Mouse (Mus musculus): ENCODE data around the gene Ltv1. TPM values are rescaled to one million over a fixed set of nuclear protein-coding genes. Genes with fewer than 3 reads are reported as not detected.
"Not testable (repeated sequence)": the region's sequence is repeated elsewhere in the genome, so short reads cannot be mapped to it uniquely, and the experiment has no call there.

Ltv1 gene
- polyA plus RNA-seq, 1 experiment from 2014 or later: 74.0 TPM

DNA sequence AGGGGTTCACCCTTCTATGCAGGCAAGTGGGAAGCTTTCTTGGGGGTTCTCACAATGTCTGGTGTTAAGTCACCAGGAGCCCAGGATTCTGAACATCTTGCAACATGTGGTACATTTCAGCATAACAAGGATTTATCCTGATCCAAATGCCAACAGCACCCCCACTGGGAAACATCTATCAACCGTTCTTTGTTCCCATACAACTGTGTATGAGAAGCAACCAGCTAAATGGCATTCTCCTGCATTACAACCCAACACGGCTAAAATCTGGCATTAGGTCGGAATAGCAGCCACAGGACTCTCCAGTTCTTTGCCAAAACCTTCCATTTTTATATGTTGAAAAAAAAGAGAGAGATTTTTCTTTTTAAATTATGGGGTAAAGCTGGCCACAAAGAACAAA lies 16.5 kb upstream of the Ltv1 start:
- no peaks in the 10 kb centered on the region for H3K27me3 ChIP-seq (ENCODE audit: control insufficient read depth, insufficient read depth, low read length)
- WGBS: 66% methylated on average over 3 of the region's 3 CpGs
- no peak for DNase-seq (ENCODE audit: low spot score)
- peaks cover 3% of the 10 kb centered on the region; the same call in 1 of the 2 replicates for H3K4me1 ChIP-seq (replicated peaks; ENCODE audit: control insufficient read depth, insufficient read depth, low read length)
- no peak overlapping the region for H3K9ac ChIP-seq (ENCODE audit: low read length)
- no peaks in the 10 kb centered on the region for H3K36me3 ChIP-seq (ENCODE audit: control insufficient read depth, insufficient read depth, low read length)
- no peaks in the 10 kb centered on the region for H3K9me3 ChIP-seq (ENCODE audit: control insufficient read depth, low read length)
- no peak overlapping the region for H3K27ac ChIP-seq (ENCODE audit: low read depth, low read length)
- no peak overlapping the region for H3K4me3 ChIP-seq (ENCODE audit: low read depth, low read length)
- H3K4me2 ChIP-seq (ENCODE audit: low read depth, low read length, severe bottlenecking): no peak overlapping the region
- no peak for ATAC-seq (replicated peaks; ENCODE audit: low FRiP score)

- WGBS: 89% methylated on average over 4 of the region's 4 CpGs
- Histone ChIP-seq H3K27me3 (ENCODE audit: control insufficient read depth, insufficient read depth, low read length) (no peaks in the 10 kb centered on the region), H3K9me3 (ENCODE audit: control insufficient read depth, low read length) (no peaks in the 10 kb centered on the region; the same call in 1 of the 2 replicates), H3K4me3 (ENCODE audit: low read depth, low read length) (no peak overlapping the region), H3K9ac (ENCODE audit: low read length) (no peak overlapping the region), H3K4me2 (ENCODE audit: low read depth, low read length, severe bottlenecking) (no peak overlapping the region), H3K36me3 (ENCODE audit: control insufficient read depth, insufficient read depth, low read length) (no peaks in the 10 kb centered on the region), H3K27ac (ENCODE audit: low read depth, low read length) (no peak overlapping the region), H3K4me1 (replicated peaks; ENCODE audit: control insufficient read depth, insufficient read depth, low read length) (peaks cover 3% of the 10 kb centered on the region; the same call in 1 of the 2 replicates)
- DNase-seq (ENCODE audit: low spot score) (no peak), ATAC-seq (replicated peaks; ENCODE audit: low FRiP score) (no peak)
Measured at GRCm38 (mm10) chr10:13209061-13209460, 16.1 kb upstream of the Ltv1 start.

DNA sequence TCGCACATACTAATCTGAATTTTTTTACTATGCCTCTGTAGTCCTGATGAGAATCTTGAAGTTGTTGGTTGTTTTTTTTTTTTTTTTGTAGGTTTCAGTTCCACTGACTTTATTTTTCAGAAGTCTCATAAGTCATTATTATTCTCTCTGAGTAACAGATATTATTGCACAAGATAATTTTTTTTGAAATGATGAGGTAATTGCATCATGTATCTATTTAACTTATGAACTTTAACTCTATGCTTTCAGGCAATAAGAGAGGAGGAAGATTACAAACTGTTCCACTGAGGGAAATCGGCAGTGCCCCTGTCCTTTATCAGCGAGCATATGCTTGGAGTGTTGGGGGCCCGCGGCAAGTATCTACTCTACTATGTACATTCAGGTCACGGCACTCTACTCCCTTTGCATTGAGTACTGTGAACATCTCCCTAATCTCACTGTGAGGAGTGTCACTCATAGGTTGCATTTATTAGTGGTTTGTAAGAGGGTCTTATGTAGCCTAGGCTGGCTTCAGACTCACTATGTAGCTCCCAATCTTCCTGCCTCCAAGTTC lies 8.8 kb upstream of the Ltv1 start:
- Histone ChIP-seq H3K4me2 (ENCODE audit: low read depth, low read length, severe bottlenecking) (no peak overlapping the region), H3K4me3 (ENCODE audit: low read depth, low read length) (no peak overlapping the region), H3K4me1 (replicated peaks; ENCODE audit: control insufficient read depth, insufficient read depth, low read length) (no peaks in the 10 kb centered on the region), H3K9me3 (ENCODE audit: control insufficient read depth, low read length) (no peaks in the 10 kb centered on the region; the same call in 1 of the 2 replicates), H3K27ac (ENCODE audit: low read depth, low read length) (no peak overlapping the region), H3K27me3 (ENCODE audit: control insufficient read depth, insufficient read depth, low read length) (no peaks in the 10 kb centered on the region), H3K9ac (ENCODE audit: low read length) (no peak overlapping the region), H3K36me3 (ENCODE audit: control insufficient read depth, insufficient read depth, low read length) (no peaks in the 10 kb centered on the region)
- no peak for DNase-seq (ENCODE audit: low spot score)
- WGBS: 98% methylated on average over 6 of the region's 6 CpGs
- no peak for ATAC-seq (replicated peaks; ENCODE audit: low FRiP score)

DNA sequence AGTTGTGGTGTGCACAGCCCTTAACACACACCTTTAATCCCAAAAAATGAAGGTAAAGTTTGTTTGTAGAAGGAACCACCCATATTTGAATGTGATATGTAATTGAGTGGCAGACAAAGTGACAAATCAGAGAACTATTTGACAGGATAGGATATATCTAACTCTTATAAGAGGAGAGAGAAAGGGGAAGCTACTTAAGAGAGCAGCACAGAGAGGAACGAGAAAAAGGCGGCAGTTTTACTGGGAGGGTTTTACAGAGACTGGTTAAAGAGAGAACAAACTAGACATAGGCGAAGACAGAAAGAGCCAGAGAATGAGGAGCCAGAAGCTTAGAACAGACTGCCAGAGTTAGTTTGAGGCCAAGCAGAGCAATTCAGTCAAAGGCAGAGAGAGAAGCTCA lies 7.9 kb upstream of the Ltv1 start:
- DNase-seq (ENCODE audit: low spot score): no peak
- WGBS: 95% methylated on average over 3 of the region's 3 CpGs
- Histone ChIP-seq H3K4me3 (ENCODE audit: low read depth, low read length) (no peak overlapping the region), H3K36me3 (ENCODE audit: control insufficient read depth, insufficient read depth, low read length) (no peaks in the 10 kb centered on the region), H3K27me3 (ENCODE audit: control insufficient read depth, insufficient read depth, low read length) (no peaks in the 10 kb centered on the region), H3K9ac (ENCODE audit: low read length) (no peak overlapping the region), H3K4me1 (replicated peaks; ENCODE audit: control insufficient read depth, insufficient read depth, low read length) (no peaks in the 10 kb centered on the region), H3K9me3 (ENCODE audit: control insufficient read depth, low read length) (no peaks in the 10 kb centered on the region; the same call in 1 of the 2 replicates), H3K27ac (ENCODE audit: low read depth, low read length) (no peak overlapping the region), H3K4me2 (ENCODE audit: low read depth, low read length, severe bottlenecking) (no peak overlapping the region)
- no peak for ATAC-seq (replicated peaks; ENCODE audit: low FRiP score)

DNA sequence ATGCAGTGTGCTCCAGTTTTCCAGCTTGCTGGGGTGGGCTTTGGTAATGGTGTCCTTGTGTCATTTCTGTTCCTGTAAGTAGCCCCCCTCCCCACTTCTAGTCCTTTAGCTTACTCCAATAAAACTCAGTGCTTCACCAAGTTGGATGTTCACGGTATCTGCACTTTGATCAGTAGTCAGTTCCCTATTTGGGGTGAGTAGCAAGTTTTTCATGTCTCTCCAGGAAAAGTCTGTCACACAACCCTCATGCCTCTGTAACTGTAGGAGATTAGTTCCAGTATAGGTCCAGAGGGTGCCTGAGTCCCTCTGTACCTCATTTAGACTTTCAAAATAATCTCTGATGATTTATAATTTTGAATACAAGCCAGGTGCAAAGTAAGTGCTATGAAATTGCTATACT lies 6.3 kb upstream of the Ltv1 start:
- no peak for ATAC-seq (replicated peaks; ENCODE audit: low FRiP score)
- WGBS: 91% methylated on average over 1 of the region's 1 CpGs

DNA sequence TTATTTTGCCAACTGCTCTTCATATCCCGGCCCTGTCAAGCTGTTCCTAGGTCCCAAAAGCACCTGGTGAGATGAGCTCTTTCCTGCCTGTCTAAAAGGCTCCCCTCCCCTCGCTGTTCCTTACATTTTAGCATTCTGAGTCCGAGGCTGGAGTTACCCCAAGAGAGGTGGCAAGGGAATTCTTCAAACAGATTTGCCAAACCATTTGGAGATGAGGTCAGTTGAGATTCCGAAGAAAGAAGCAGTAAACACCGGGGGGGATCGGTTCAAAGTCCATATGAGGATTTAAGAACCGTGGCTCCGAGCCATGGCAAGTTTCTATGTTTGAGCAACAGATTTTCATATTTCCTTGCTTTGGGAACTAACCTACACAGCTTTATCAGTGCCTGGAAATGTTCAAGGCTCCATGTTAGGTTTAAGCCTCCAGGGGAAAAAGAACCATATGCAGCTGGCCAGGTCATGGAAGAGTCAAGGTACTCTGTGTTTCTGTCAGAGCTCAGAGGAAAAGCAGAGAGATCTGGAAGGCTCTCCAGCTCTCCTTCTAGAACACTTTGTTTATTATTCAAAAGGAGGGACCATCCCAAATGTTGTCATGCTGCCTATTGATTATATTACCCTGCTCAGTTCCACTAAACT lies 4.0 kb upstream of the Ltv1 start:
- Histone ChIP-seq H3K27ac (ENCODE audit: low read depth, low read length) (no peak overlapping the region), H3K4me3 (ENCODE audit: low read depth, low read length) (no peak overlapping the region), H3K4me2 (ENCODE audit: low read depth, low read length, severe bottlenecking) (no peak overlapping the region), H3K9me3 (ENCODE audit: control insufficient read depth, low read length) (no peaks in the 10 kb centered on the region), H3K27me3 (ENCODE audit: control insufficient read depth, insufficient read depth, low read length) (no peaks in the 10 kb centered on the region), H3K36me3 (ENCODE audit: control insufficient read depth, insufficient read depth, low read length) (no peaks in the 10 kb centered on the region), H3K4me1 (replicated peaks; ENCODE audit: control insufficient read depth, insufficient read depth, low read length) (peaks cover 5% of the 10 kb centered on the region; the same call in 1 of the 2 replicates), H3K9ac (ENCODE audit: low read length) (no peak overlapping the region)
- WGBS: 85% methylated on average over 8 of the region's 8 CpGs
- DNase-seq (ENCODE audit: low spot score) (no peak), ATAC-seq (replicated peaks; ENCODE audit: low FRiP score) (no peak)

More for the DNA sequence above, 6.3 kb upstream of the Ltv1 start:
- H3K4me1 ChIP-seq (replicated peaks; ENCODE audit: control insufficient read depth, insufficient read depth, low read length): no peaks in the 10 kb centered on the region
- H3K36me3 ChIP-seq (ENCODE audit: control insufficient read depth, insufficient read depth, low read length): no peaks in the 10 kb centered on the region
- no peaks in the 10 kb centered on the region for H3K27me3 ChIP-seq (ENCODE audit: control insufficient read depth, insufficient read depth, low read length)
- no peak for DNase-seq (ENCODE audit: low spot score)
- H3K9ac ChIP-seq (ENCODE audit: low read length): no peak overlapping the region
- no peak overlapping the region for H3K4me3 ChIP-seq (ENCODE audit: low read depth, low read length)
- no peak overlapping the region for H3K4me2 ChIP-seq (ENCODE audit: low read depth, low read length, severe bottlenecking)
- H3K27ac ChIP-seq (ENCODE audit: low read depth, low read length): no peak overlapping the region
- no peaks in the 10 kb centered on the region; the same call in 1 of the 2 replicates for H3K9me3 ChIP-seq (ENCODE audit: control insufficient read depth, low read length)

DNA sequence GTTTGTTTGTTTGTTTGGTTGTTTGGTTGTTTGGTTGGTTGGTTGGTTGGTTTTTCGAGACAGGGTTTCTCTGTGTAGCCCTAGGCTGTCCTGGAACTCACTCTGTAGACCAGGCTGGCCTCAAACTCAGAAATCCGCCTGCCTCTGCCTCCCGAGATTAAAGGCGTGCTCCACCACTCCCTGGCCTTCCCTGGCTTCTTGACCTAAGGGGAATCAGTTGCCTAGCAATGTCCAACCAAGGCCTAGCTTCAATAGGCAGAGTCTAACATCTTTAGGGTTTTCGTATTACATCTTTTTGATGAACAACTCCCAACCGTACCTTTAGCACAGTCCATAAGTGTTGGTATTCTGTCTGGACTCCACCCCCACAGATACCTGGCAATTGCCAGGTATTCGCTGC lies 528 bp upstream of the Ltv1 start:
- not testable (repeated sequence) for H3K9me3 ChIP-seq (ENCODE audit: control insufficient read depth, low read length); H3K9ac ChIP-seq (ENCODE audit: low read length); DNase-seq (ENCODE audit: low spot score); H3K27me3 ChIP-seq (ENCODE audit: control insufficient read depth, insufficient read depth, low read length); H3K4me1 ChIP-seq (replicated peaks; ENCODE audit: control insufficient read depth, insufficient read depth, low read length); H3K27ac ChIP-seq (ENCODE audit: low read depth, low read length); H3K4me3 ChIP-seq (ENCODE audit: low read depth, low read length); H3K36me3 ChIP-seq (ENCODE audit: control insufficient read depth, insufficient read depth, low read length)
- peak overlapping the region; percentile 71; the same call in 1 of the 2 replicates for H3K4me2 ChIP-seq (ENCODE audit: low read depth, low read length, severe bottlenecking)
- peak; percentile 6; the same call in 1 of the 2 replicates for ATAC-seq (replicated peaks; ENCODE audit: low FRiP score)
- 86% methylated on average over 7 of the region's 7 CpGs for WGBS

DNA sequence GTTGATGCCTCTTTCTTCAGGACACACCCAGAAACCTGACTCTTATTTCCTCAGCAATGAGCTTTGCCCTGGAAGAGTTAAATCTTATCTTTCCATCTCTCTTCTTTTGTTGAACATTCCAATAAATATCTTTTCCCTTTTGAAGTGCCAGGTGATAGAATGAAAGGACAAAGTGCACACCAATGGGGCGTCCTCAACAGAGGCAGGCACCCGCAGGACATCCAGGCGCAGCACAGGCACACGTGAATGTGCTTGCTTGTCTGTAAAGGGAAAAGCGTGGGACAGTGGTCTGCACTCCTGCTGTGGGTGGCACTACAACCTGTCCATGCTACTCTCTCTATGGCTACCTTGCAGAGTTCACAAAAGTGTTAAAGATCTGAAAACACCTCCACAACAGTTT lies 3.1 kb downstream of the Ltv1 start:
- Histone ChIP-seq H3K9ac (ENCODE audit: low read length) (no peak overlapping the region), H3K27me3 (ENCODE audit: control insufficient read depth, insufficient read depth, low read length) (no peaks in the 10 kb centered on the region), H3K4me1 (replicated peaks; ENCODE audit: control insufficient read depth, insufficient read depth, low read length) (peaks cover 9% of the 10 kb centered on the region; the same call in 1 of the 2 replicates), H3K27ac (ENCODE audit: low read depth, low read length) (no peak overlapping the region), H3K36me3 (ENCODE audit: control insufficient read depth, insufficient read depth, low read length) (no peaks in the 10 kb centered on the region; the same call in 1 of the 2 replicates), H3K4me2 (ENCODE audit: low read depth, low read length, severe bottlenecking) (no peak overlapping the region), H3K9me3 (ENCODE audit: control insufficient read depth, low read length) (no peaks in the 10 kb centered on the region), H3K4me3 (ENCODE audit: low read depth, low read length) (no peak overlapping the region)
- no peak for DNase-seq (ENCODE audit: low spot score)
- 93% methylated on average over 5 of the region's 5 CpGs for WGBS
- no peak for ATAC-seq (replicated peaks; ENCODE audit: low FRiP score)

DNA sequence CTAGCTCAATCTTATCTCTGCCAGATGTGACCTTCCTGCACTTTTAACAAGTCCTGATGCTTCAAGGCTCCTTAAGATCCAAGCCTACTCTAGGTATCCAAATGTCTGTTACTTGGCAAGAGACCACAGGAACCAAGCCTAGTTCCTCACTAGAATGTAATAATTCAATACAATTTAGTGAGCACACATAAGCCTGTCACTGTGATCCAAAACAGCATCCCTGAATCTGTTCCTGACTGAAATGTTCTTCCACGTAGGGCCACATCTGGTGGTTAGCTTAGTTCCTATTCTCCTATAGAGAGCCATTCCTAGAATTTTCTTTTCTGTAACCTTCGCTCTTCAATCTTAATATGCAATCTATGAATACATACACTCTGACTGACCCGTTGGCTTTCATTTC lies 6.2 kb downstream of the Ltv1 start:
- Histone ChIP-seq H3K36me3 (ENCODE audit: control insufficient read depth, insufficient read depth, low read length) (peaks cover 3% of the 10 kb centered on the region; the same call in 1 of the 2 replicates), H3K9ac (ENCODE audit: low read length) (no peak overlapping the region), H3K4me2 (ENCODE audit: low read depth, low read length, severe bottlenecking) (no peak overlapping the region), H3K4me3 (ENCODE audit: low read depth, low read length) (no peak overlapping the region), H3K27me3 (ENCODE audit: control insufficient read depth, insufficient read depth, low read length) (no peaks in the 10 kb centered on the region), H3K27ac (ENCODE audit: low read depth, low read length) (no peak overlapping the region), H3K9me3 (ENCODE audit: control insufficient read depth, low read length) (no peaks in the 10 kb centered on the region), H3K4me1 (replicated peaks; ENCODE audit: control insufficient read depth, insufficient read depth, low read length) (peaks cover 2% of the 10 kb centered on the region; the same call in 1 of the 2 replicates)
- WGBS: 93% methylated on average over 3 of the region's 3 CpGs
- ATAC-seq (replicated peaks; ENCODE audit: low FRiP score) (no peak), DNase-seq (ENCODE audit: low spot score) (no peak)
